Mouse (Mus musculus): ENCODE measurements around the gene Serpina9.

Gene Serpina9

GRCm38 (mm10) chr12:104013620-104014019, at the start of gene Serpina9:
Serpina9 (minus strand) TSS chr12:104013755.
- DNase-seq (ENCODE audit: low spot score in 2 of 2), result no peak

DNA sequence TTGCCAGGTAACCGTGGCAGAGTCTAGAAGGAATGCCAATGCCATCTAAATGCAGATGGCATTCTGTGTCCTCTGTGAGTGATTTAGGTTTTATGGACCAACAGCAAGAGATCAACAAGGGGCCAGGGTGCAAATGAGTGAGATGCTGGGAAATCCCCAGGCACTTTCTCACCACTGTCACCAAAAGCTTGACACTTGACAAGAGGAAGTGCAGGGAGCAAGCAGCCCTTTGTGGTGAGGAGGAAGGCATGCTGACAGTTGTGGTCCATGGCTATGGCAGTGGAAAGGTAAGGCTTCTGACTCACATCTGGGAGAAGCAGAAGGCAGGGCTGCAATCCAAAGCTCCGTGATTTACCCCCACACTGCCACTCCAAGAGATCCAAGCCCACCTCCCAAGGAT, 48.3 kb upstream of the Serpina9 start:
- DNase-seq (ENCODE audit: low spot score in 2 of 2), result no peak

DNA sequence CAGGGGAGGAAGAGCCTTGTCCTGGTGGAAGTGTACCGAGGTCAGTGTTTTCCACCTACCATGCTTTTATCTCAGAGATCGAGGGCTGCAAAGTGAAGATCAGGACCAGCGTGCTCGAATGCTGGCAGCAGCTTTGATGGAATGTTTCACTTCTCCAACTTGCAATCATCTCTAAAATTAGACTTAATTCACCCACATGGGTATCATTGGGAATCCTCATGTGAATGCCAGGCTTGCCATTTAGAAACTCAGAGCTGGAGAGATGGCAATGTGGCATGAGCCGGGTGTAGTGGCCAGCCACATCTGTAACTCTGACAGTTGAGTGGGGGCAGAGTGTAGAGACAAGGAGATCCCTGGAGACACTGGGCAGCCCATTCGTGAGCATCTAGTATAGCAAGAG, 46.6 kb upstream of the Serpina9 start:
- no peak for DNase-seq (ENCODE audit: low spot score in 2 of 2)

DNA sequence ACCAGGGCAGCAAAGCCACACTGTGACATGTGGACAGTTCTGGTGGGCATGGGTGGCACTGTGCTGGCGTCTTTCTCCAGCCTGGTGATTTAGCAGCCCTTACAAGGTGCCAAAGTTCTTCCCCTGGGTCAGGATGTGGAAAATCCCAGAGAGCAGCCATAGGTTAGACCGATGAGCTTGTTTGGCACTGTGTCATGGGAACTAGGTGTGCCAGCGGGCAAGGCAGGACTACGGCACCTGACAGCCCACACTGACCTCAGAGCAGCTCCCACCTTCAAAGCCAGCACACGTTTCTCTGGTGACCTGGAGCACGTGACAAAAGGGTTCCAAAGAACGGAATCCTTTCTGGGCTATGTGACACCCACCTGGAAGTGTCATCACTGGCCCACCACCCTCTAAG, 44.0 kb upstream of the Serpina9 start:
- DNase-seq (ENCODE audit: low spot score in 2 of 2), result no peak

DNA sequence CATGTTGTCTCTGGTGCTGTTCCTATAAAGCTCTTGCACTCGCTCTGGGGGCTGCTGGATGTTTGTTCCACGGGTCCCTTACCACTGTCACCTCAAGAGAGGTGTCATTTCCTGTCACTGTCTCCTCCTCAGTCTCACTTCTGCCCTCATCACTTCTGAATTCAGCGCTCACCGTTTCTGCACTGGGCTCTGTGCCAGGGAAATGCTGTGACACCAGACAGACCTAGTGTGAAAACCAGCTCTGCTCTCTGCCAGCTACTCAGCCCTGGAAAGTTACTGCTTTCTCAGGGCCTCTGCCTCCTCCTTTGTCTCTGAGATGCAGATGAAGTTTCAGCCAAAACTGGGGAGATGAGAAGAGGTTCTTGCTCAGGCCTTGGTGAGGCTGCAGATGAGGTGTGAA, 43.5 kb upstream of the Serpina9 start:
- DNase-seq (ENCODE audit: low spot score in 2 of 2), result no peak

DNA sequence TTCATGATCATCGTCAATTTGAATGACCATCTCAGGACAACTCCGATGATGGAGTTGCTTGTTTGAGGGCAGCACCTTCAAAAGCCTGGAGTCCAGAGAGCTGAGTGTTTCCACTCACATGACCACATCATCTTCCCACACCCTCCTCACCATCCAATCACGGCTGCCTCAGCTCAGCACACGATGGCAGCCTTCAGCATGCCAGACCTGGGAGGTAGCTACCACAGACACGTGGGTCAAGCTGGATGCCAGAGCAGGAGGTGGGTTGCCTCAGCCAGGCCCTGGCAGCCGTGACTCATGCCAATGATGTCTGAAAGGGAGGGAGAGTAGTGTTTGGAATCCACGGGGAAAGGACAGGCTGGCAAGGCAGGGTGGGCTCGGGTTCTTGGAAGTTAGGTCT, 42.2 kb upstream of the Serpina9 start:
- no peak for DNase-seq (ENCODE audit: low spot score in 2 of 2)

- DNase-seq (ENCODE audit: low spot score in 2 of 2), result no peak
Measured at GRCm38 (mm10) chr12:104053995-104054394, 40.4 kb upstream of the Serpina9 start.

DNA sequence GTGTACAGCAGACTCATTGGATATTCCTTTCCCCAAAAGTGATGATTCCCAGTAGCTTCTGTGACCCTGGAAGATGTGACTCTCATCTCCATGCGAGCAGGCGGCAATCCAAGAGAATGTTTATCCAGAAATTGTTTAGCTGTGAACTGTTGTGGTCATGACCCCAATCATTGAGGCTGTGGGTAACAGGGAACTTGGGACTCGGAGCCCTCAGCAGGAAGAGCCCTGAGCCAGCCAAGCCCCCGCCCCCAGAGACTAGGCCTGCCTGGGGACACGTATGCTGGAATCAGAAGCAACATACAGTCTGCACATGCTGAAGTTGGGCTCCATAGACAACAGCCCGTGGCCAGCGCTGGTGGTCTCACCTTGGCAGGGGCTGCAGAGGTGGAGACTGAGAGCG, 32.2 kb upstream of the Serpina9 start:
- no peak for DNase-seq (ENCODE audit: low spot score in 2 of 2)

GRCm38 (mm10) chr12:104044343-104044742, 30.8 kb upstream of the Serpina9 start, which contains the start of gene Serpina12:
Serpina12 (minus strand) TSS chr12:104044443.
- no peak for DNase-seq (ENCODE audit: low spot score in 2 of 2)

DNA sequence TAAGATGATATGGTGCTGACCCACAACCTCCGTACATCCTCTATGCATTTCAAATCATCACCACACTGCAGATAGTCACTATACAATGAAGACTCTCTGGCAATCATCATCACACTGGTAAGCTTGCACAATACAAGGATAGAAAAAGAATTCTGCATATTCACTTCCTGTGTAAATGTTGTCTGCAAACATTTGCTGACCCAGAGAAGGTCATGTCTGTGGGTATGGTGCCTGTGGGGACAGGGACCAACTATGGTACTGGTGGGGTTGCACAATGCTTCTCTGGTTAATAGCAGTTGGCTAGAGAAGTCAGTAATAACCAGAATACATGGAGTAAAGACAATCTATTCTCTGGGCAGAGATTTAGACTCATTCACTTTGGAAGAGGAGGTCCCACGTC, 29.2 kb upstream of the Serpina9 start:
- DNase-seq (ENCODE audit: low spot score in 2 of 2), result no peak

DNA sequence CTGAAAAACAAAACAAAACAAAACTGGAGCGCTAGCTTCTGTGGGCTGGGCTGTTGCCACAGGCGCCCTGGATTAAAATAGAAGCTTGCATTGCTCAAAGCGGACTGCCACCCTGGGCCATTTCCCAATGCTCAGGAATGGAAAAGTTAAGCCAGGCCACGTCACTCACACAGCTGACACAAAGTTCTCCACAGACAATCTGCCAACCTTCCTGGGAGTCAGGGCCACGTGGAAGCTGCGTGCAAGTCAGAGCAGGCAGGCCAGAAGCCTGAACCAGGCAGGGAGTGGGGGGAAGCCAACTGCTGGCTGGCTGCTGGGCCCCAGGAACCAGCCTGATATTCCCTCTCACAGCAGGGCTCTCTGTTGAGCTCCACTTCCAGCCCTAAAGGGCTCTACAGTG, 27.8 kb upstream of the Serpina9 start:
- DNase-seq (ENCODE audit: low spot score in 2 of 2), result no peak

DNA sequence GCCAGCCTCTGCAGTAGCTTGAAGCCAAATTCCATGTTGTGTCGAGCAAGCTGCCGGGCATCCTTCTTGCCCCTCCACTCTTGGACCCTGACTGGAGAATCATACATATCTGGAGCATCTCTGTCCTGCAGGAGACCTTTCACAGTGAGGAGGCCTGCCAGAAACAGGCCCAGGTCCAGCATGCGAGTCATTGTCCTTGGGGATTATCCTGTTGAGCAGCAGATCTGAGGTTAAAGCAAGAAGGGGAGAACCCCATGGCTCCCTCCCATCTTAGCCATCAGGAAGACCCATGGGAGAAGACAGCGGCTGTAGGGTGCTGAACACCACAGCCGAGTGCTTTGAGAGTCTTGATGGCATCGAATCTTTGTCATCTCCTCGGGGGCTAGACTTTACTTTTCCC, 24.6 kb upstream of the Serpina9 start:
- no peak for DNase-seq (ENCODE audit: low spot score in 2 of 2)

DNA sequence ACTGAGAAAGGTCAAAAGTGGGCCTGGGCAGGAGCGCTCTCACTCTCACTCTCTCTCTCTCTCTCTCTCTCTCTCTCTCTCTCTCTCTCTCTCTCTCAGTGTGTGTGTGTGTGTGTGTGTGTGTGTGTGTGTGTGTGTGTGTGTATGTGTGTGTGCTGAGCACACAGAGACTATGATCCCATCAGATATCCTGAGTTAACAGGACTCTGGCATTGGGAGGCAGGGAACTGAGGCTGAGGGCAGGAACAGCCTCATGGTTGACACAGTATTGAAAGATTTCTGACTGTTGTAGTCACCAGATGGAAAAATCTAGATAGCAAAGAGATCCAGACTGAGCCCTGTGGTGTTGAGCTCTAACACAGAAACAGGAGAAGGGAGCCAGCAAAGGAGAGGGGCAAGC, 20.2 kb upstream of the Serpina9 start:
- DNase-seq (ENCODE audit: low spot score in 2 of 2), result no peak

- DNase-seq (ENCODE audit: low spot score in 2 of 2), result peak; percentile 6 to 20
Measured at GRCm38 (mm10) chr12:104029986-104030385, 16.4 kb upstream of the Serpina9 start.

- no peak for DNase-seq (ENCODE audit: low spot score in 2 of 2)
Measured at GRCm38 (mm10) chr12:104015280-104015679, 1.7 kb upstream of the Serpina9 start.

DNA sequence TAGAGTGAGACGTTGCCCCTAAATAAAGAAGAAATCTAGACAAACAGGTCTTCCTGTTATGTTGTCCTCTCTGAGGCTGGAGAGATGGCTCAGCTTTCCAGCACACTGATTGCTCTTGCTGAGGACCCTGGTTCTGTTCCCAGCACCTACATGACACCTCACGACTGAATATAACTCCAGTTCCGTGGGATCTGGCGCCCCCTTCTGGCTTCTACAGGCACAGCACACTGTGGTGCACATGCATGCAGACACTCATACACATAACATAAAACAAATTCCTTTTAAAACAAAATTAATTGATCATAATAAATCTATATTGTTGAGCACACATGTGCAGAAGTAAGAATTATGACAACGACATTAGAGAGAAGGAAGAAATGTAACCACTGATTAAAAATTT, 8.9 kb downstream of the Serpina9 start:
- DNase-seq (ENCODE audit: low spot score in 2 of 2), result no peak

- no peak for DNase-seq (ENCODE audit: low spot score in 2 of 2)
Measured at GRCm38 (mm10) chr12:104003238-104003612, 10.3 kb downstream of the Serpina9 start.

GRCm38 (mm10) chr12:104002569-104003237, 10.9 kb downstream of the Serpina9 start:
- peak; percentile 33 to 83 for DNase-seq (ENCODE audit: low spot score in 2 of 2)

DNA sequence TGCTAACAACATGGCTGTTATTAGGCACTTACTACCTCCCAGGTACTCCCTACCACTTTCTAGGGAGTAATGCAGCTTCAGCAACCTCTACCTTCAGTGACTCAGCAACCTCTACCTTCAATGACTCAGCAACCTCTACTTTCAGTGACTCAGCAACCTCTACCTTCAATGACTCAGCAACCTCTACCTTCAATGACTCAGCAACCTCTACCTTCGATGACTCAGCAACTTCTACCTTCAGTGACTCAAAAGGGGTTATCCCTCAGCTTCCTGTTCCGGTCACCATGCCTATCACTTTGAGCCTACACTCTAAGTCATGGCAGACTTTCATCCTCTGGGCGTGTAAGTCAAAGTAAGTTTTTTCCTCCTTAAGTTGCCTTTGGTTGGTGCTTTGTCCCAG, 13.0 kb downstream of the Serpina9 start:
- DNase-seq (ENCODE audit: low spot score in 2 of 2), result no peak

DNA sequence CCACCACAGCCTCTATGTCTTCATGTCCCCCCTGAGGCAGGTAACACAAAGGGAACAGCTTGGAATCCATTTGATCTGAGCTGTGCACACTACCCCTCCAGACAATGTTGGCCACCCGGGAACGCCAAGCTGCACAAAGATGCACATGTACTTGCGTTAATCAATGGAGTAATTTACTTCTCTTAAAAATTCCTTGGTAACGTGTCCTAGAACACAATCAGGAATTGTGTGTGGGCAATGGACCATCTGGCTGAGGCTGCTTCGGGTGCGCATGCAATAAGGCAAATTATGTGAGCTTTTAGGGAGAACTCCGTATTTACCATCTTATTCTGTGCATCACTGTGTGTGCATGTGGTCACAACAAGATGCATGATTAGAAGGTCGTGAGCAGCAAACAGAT, 13.9 kb downstream of the Serpina9 start:
- no peak for DNase-seq (ENCODE audit: low spot score in 2 of 2)

DNA sequence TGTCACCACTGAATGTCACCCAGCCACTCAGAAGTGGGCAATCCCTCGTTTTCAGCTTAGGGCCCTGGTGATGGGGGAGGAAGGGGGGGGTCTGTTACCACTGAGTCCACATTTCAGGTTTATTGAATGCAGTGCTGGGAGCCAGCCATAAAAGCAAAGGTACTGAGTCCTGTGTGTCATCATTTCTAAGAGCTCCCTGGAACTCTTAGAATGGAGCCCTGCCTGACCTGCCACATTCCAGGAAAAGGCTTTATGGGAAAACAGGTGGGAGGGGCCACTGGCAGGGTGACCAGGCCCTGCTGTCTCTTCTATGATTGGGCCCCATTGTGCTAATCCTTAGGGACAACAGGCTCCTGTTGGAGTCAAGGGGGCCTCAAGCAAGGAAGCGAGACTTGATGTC, 17.0 kb downstream of the Serpina9 start:
- no peak for DNase-seq (ENCODE audit: low spot score in 2 of 2)

DNA sequence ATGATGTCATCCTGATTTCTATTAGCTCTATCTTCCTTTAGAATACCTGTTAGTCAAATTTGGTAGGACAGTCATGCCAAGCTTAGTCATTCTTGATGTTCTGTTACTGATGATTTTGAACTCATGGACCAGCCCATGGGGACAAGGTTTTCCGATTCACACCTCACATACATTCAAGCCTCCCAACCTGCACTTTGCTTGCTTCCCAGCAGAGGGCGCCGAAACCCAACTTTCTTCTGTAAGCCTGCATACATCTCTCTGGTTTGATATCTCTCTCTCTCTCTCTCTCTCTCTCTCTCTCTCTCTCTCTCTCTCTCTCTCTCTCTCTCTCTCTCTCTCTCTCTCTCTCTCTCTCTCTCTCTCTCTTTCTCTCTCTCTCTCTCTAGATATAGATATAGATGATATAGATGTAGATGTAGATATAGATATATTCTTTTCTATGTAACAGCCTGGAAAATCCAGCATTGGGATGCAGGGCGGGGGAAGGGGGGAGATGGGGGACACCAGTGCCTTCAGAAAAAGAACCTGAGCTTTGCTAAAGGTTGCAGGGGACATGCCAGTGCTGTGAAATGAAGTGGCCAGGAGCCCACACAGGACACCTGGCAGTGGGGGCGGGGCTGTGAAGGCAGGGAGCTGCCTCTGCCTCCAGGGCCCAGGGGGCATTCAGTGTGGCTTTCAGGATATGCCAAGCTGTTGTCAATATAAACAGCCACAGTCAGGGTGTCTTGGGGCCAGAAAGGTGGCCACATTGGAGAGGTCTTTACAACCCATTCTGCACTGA, 18.1 kb downstream of the Serpina9 start:
- DNase-seq (ENCODE audit: low spot score in 2 of 2), result peak; percentile 53 to 63

DNA sequence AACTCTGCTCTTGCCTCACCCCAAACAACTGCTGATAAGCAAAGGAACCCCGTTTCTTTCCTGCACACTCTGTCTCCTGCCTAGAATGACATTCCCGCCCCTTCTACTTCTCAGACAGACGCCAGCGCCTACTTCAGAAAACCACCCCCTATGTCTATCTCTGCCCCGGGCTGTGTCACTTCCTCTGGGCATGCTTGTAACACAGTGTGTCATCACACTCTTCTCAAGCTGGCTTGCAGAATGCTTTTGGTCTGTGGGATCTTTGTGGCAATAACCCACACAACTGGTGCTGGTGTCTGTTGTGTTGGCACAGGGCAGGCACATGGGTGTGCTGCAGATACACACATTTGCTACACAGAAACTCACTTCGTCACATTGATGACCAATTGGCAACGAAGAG, 20.6 kb downstream of the Serpina9 start:
- no peak for DNase-seq (ENCODE audit: low spot score in 2 of 2)

Data from urinary bladder, adult 18-20 months (tissue).